Mouse (Mus musculus): ENCODE measurements at regions not wholly inside any gene's neighbourhood (a gene's known extent, or its start where the extent isn't known, plus 50 kb on each side); places are given as distances from the start of the nearest gene placed in this dataset.

- H3K9me3 ChIP-seq (ENCODE audit: low read depth, low read length) = no peaks in the 10 kb centered on the region
- TF ChIP-seq CTCF (IDR thresholded peaks at IDR 0.05; ENCODE audit: low read depth) = no peak
- no peak overlapping the region for H3K4me3 ChIP-seq (ENCODE audit: low read depth, low read length)
- no peaks in the 10 kb centered on the region for H3K36me3 ChIP-seq (ENCODE audit: insufficient read depth)
- DNase-seq (no peak), ATAC-seq (ENCODE audit: insufficient read depth) (no peak)
- 85% methylated on average over 3 of the region's 3 CpGs for WGBS
- no peaks in the 10 kb centered on the region for H3K27me3 ChIP-seq (ENCODE audit: insufficient read depth, low read length)
- no peaks in the 10 kb centered on the region for H3K4me1 ChIP-seq (ENCODE audit: insufficient read depth)
- H3K9ac ChIP-seq = no peak overlapping the region
- no peak overlapping the region for H3K4me2 ChIP-seq
- H3K27ac ChIP-seq (ENCODE audit: low read depth) = no peak overlapping the region
Measured at GRCm38 (mm10) chr2:61527127-61527526, 51.3 kb upstream of the Tank start.

DNA sequence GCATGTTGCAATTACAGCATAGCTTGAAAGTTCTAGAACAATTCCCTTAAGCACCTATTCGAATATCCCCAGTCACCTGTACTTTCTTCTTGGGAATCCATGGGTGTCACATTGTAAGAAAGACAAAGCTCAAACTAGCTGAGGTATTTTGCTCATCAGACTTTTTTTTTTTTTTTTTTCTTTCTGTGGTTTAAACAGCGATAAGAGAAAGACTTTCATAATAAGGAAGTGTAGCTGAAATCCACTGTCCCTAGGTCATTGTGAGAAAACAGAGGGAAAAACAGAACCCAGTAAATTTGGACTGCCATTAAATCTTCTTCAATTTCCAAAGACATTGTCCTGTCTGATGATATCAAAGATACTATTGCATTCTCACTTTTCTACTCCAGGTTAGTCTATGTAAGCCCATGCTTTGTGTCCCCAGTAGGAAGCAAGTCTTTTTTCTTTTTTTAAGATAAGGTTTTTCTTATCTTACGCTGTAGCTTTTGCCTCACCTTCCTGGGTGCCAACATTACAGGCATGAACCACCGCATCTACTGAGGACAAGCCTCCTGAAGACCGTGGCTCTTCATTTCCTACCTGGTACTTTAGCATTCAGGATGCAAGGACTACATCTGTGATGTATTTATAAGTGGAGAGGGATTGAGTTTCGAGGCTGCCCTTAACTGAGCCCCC, 54.2 kb upstream of the Tank start:
- no peaks in the 10 kb centered on the region for H3K36me3 ChIP-seq (ENCODE audit: insufficient read depth)

GRCm38 (mm10) chr2:61514445-61515123, 63.8 kb upstream of the Tank start:
- H3K4me3 ChIP-seq (ENCODE audit: low read depth, low read length) = no peak overlapping the region
- H3K27ac ChIP-seq (ENCODE audit: low read depth) = no peak overlapping the region
- ATAC-seq (ENCODE audit: insufficient read depth) (no peak), DNase-seq (no peak)
- no peaks in the 10 kb centered on the region for H3K4me1 ChIP-seq (ENCODE audit: insufficient read depth)
- H3K9ac ChIP-seq = no peak overlapping the region
- H3K27me3 ChIP-seq (ENCODE audit: insufficient read depth, low read length) = no peaks in the 10 kb centered on the region
- no peaks in the 10 kb centered on the region for H3K36me3 ChIP-seq (ENCODE audit: insufficient read depth)
- 88% methylated on average over 6 of the region's 6 CpGs for WGBS
- no peaks in the 10 kb centered on the region for H3K9me3 ChIP-seq (ENCODE audit: low read depth, low read length)
- TF ChIP-seq CTCF (IDR thresholded peaks at IDR 0.05; ENCODE audit: low read depth) = no peak
- no peak overlapping the region for H3K4me2 ChIP-seq

More for the DNA sequence above, 54.2 kb upstream of the Tank start:
- Histone ChIP-seq H3K4me1 (ENCODE audit: insufficient read depth) (no peaks in the 10 kb centered on the region), H3K4me2 (no peak overlapping the region), H3K27me3 (ENCODE audit: insufficient read depth, low read length) (no peaks in the 10 kb centered on the region), H3K9me3 (ENCODE audit: low read depth, low read length) (no peaks in the 10 kb centered on the region), H3K27ac (ENCODE audit: low read depth) (no peak overlapping the region), H3K4me3 (ENCODE audit: low read depth, low read length) (no peak overlapping the region), H3K9ac (no peak overlapping the region)
- no peak for TF ChIP-seq CTCF (IDR thresholded peaks at IDR 0.05; ENCODE audit: low read depth)
- ATAC-seq (ENCODE audit: insufficient read depth) (no peak), DNase-seq (no peak)
- WGBS = 86% methylated on average over 6 of the region's 6 CpGs

DNA sequence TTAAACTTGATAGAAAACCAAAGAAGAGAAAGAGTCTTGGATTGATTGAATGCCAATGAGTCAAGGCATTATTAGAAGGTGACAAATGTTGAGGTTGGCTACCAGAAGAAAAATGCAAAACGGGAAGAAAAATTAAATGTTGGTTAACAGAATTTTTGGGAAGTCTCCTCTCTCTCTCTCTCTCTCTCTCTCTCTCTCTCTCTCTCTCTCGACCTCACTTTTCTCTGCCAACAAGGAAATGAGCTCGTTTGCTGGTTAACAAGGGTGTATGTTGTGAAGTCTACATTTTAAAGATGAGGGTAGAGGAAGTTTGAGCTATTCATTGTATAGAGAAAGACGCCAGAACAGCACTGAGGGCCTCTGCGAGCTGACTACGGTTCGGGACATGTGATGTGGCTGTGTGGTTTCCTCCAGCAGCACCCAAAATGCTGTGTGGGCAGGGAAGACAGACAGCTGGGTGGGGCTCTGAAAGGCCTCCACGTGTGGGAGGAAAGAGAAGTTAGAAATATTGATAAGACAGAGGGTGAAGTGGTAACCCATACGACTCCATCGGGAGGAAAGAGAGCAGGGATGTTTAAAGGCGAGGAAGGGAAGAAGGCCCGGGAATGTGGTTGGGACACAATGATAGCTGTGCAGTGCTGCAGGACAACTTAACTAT, 64.5 kb upstream of the Tank start:
- no peak overlapping the region for H3K4me3 ChIP-seq (ENCODE audit: low read depth, low read length)
- no peaks in the 10 kb centered on the region for H3K27me3 ChIP-seq (ENCODE audit: insufficient read depth, low read length)
- no peak overlapping the region for H3K9ac ChIP-seq
- ATAC-seq (ENCODE audit: insufficient read depth) (no peak; the same call in 1 of the 2 replicates), DNase-seq (no peak)
- no peak overlapping the region for H3K4me2 ChIP-seq
- H3K9me3 ChIP-seq (ENCODE audit: low read depth, low read length) = no peaks in the 10 kb centered on the region
- no peak overlapping the region for H3K27ac ChIP-seq (ENCODE audit: low read depth)
- H3K4me1 ChIP-seq (ENCODE audit: insufficient read depth) = no peaks in the 10 kb centered on the region
- WGBS = 74% methylated on average over 12 of the region's 12 CpGs
- no peaks in the 10 kb centered on the region for H3K36me3 ChIP-seq (ENCODE audit: insufficient read depth)
- no peak for TF ChIP-seq CTCF (IDR thresholded peaks at IDR 0.05; ENCODE audit: low read depth)

GRCm38 (mm10) chr2:61503594-61503993, 74.8 kb upstream of the Tank start:
- no peaks in the 10 kb centered on the region for H3K27me3 ChIP-seq (ENCODE audit: insufficient read depth, low read length)
- H3K4me3 ChIP-seq (ENCODE audit: low read depth, low read length) = no peak overlapping the region
- no peaks in the 10 kb centered on the region for H3K9me3 ChIP-seq (ENCODE audit: low read depth, low read length)
- no peak overlapping the region for H3K27ac ChIP-seq (ENCODE audit: low read depth)
- no peak overlapping the region for H3K4me2 ChIP-seq
- no peaks in the 10 kb centered on the region for H3K36me3 ChIP-seq (ENCODE audit: insufficient read depth)
- WGBS = 81% methylated on average over 4 of the region's 4 CpGs
- no peaks in the 10 kb centered on the region for H3K4me1 ChIP-seq (ENCODE audit: insufficient read depth)
- ATAC-seq (ENCODE audit: insufficient read depth) (no peak), DNase-seq (no peak)
- TF ChIP-seq CTCF (IDR thresholded peaks at IDR 0.05; ENCODE audit: low read depth) = no peak
- no peak overlapping the region for H3K9ac ChIP-seq

DNA sequence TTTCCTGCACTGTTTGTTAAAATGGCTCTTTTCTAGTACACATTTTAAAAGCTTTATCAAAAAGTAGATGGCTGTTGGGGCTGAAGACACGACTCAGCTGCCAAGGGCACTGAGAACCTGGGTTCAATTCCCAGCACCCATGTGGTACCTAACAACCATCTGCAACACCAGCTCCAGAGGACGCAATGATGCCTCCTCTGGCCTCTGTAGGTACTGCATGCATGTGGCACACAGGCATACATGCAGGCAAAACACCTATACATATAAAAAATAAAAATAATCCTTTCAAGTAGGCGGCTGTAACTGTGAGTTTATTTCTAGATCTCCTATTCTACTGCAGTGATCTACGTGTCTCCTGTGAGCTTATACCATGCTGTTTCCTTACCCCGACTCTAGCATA, 76.5 kb upstream of the Tank start:
- Histone ChIP-seq H3K4me1 (ENCODE audit: insufficient read depth) (no peaks in the 10 kb centered on the region), H3K4me2 (no peak overlapping the region)
- WGBS = 86% methylated on average over 5 of the region's 5 CpGs

GRCm38 (mm10) chr2:61499266-61499665, 79.1 kb upstream of the Tank start:
- H3K36me3 ChIP-seq (ENCODE audit: insufficient read depth) = no peaks in the 10 kb centered on the region
- H3K27ac ChIP-seq (ENCODE audit: low read depth) = no peak overlapping the region
- no peak for TF ChIP-seq CTCF (IDR thresholded peaks at IDR 0.05; ENCODE audit: low read depth)
- H3K9me3 ChIP-seq (ENCODE audit: low read depth, low read length) = no peaks in the 10 kb centered on the region
- DNase-seq (no peak), ATAC-seq (ENCODE audit: insufficient read depth) (no peak)
- 68% methylated on average over 1 of the region's 1 CpGs for WGBS
- H3K9ac ChIP-seq = no peak overlapping the region
- H3K4me1 ChIP-seq (ENCODE audit: insufficient read depth) = no peaks in the 10 kb centered on the region
- H3K4me3 ChIP-seq (ENCODE audit: low read depth, low read length) = no peak overlapping the region
- no peak overlapping the region for H3K4me2 ChIP-seq
- no peaks in the 10 kb centered on the region for H3K27me3 ChIP-seq (ENCODE audit: insufficient read depth, low read length)

More for the DNA sequence above, 76.5 kb upstream of the Tank start:
- Histone ChIP-seq H3K27ac (ENCODE audit: low read depth) (no peak overlapping the region), H3K9ac (no peak overlapping the region), H3K4me3 (ENCODE audit: low read depth, low read length) (no peak overlapping the region), H3K36me3 (ENCODE audit: insufficient read depth) (no peaks in the 10 kb centered on the region), H3K27me3 (ENCODE audit: insufficient read depth, low read length) (no peaks in the 10 kb centered on the region), H3K9me3 (ENCODE audit: low read depth, low read length) (no peaks in the 10 kb centered on the region)
- peak; percentile 40; the same call in 1 of the 2 replicates for TF ChIP-seq CTCF (IDR thresholded peaks at IDR 0.05; ENCODE audit: low read depth)
- no peak for DNase-seq
- ATAC-seq (ENCODE audit: insufficient read depth) = no peak
